Mouse (Mus musculus) lung, postnatal 4 days (tissue): ENCODE results near the gene Laptm5.
A peak's percentile ranks its signal among the peaks of the same experiment; 100 is the strongest.

Experiments
- DNase-seq, 2 experiments: peaks; one replicate each; pipeline ENCODE4 v3.0.0; 2021

The Laptm5 gene

DNA sequence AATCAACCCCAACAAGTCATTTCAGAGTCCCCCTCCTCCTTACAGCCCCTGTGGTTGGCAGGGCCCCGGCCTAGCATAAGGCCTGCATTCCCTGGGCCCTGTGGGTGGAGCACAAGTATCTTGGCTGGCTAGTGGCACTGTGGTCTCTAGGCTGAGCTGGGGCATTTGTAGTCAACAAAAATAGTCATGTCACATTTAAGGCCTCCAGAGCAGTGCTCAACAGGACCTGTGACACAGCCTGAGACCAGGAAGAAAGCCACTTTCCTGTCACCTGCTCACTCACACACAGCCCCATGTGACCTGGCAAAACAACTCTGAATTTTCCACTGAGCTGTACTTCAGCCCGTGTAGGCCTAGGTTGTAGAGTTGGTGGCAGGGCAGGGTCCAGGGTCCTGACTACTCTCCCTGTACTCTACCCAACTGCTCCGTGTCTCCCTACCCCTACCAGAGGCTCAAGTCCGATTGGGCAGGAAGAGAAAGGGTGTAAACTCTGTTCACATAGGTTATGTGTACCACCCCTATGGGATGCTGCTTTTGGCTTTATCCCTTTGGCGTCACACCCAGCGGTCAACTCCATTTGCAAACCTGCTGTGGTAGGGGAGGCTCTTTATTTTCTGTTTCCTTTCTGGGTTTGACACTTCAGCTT lies 13.0 kb upstream of the Laptm5 start:
- no peak for DNase-seq

DNA sequence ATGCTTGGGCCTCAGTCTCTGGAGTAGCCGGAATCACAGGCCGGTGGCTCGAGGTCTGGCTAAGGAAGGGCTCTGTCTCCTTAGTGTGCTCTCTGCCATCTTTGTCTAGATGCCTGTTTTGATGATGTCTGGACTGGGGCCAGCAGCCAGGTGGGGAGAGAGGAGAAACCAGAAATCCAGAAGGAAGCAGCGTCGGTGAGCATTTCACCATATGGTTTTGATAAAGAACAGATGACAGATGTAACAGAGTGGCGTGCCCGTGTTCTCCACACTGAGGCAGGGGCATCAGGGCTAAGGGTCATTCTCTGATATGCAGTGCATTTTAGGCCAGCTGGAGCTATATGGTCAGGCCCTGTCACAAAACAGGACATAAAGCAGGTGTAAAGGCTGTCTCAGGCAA lies 12.2 kb upstream of the Laptm5 start:
- no peak for DNase-seq

DNA sequence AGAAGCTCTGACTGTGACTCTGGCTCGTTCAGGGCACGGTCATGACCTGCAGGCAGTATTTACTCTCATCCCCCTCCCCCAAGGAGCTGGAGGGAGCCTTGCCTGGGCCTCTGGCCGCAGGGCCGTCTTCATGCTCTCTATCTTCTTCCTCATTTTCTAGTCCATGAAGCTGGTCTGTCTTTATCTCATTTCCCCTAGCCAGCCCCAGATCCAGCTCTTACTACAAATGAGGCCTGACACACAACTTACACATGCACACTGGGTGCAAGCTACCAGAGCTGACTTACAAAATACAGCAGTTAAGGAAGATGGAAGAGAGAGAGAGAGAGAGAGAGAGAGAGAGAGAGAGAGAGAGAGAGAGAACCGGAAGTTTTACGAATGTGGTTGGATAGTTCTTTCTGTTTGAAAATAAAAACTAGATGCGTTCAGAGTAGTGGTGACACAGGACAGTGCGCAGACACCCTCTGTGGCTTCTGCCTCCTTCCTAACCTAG lies 10.6 kb upstream of the Laptm5 start:
- DNase-seq = no peak

DNA sequence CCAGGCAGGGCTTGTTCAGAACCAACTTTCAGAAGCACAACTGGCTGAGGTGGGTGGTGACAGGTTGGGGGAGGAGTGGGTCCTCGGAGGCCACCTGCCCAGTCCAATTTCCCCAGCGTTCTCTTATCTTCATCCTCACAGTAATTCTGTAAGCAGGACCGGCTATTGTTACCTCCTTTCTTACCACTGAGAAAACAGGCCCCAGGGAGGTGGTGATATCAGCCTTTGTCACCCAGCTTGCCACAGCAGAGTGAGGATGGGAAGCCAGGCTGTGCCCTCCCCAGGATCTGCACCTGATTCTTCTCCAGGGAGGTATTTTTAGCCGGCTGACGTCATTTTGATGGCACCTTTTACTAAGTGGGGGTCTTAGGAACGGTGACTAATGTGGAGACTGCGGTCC lies 7.9 kb upstream of the Laptm5 start:
- no peak for DNase-seq

DNA sequence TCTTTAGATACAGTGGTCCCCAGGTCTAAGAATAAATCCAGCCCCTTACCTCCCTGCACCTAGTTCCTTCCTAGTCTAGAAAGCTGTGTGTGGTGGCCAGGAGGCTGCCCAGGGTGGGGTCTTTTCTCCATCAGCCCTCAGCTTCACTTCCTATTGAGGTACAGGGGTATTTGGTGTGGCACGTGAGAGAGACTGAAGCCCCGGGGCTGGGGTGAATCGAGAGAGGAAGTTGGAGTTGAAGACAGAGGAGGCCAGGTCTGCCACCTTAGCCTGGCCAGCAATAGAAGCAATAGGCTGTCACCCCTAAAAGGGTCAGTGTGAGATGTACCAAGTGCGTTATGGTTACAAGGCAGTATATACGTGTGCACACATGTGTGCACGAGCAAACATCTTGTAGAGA lies 7.0 kb upstream of the Laptm5 start:
- no peak for DNase-seq

DNA sequence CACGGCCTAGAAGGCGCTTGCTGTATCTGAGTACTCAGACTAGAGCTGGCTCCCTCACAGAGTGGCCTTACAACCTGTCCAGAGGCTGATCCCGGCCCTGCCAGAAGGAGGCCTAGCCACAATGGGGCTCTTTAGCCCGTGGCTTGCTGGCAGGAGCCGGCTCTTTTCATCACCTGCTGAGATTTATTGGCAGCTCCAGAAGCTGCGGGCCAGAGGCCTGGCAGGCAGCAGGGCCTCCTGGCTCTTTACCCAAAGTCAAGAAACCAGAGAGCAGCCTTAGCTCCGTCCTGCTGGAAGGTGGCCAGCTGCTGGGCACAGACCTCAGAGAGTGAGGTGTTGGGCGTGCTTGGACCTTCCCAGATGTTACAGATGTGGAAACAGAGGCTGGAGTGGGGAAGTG lies 6.6 kb upstream of the Laptm5 start:
- no peak for DNase-seq

DNA sequence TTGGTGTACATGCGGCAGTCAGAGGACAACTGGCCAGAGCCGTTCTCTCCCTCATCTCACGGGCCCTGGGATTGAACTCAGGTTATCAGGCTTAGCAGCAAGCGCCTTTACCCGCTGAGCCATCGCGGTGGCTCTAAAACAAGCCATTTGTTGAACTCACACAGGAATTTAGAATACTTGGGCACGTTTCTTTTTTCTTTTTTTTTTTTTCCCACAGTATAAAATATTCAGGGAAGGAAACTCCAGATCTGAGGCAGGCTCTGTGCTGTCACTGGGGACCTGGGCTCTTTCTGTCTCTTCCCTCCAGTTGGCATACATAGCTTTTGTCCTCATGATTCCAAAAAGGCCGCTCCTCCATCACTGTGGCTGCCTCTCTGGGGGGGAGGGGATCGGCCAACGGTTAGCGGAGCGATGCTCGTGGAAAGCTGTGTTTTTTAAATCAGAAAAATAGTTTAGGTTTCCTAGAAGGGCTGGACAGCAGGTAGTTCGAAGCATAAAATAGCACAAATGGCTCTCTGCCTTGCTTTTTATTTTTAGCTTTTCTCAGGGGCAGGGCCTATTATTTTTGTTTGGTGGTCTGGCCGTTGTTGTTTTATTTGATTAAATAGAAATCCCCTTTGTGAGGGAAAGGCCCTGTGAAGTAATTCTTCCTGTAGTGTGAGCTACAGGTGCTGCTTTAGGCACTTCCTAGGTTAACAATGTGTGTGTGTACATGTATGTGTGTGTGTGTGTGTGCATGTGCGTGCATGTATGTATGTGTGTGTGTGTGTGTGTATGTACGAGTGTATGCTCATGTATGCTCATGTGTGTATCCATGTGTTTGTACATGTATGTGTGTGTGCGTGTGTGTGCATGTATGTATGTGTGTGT lies 5.5 kb upstream of the Laptm5 start:
- no peak for DNase-seq

DNA sequence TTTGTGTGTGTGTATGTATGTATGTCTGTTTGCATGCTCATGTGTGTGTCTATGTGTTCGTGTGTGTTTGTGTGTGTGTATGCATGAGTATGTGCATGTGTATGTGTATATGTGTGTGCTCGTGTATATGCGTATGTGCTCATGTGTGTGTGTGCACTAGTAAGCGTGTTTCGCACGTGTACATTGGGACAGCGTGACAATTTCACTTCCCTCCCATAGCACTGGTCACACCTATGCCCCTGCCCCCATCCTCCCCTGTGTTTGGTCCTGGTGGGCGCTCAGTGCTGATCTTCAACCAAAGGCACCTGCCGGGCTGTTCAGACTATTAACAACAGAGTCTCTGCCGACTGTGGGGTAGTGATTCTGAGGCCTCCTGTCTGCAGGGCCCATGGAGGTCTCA lies 4.8 kb upstream of the Laptm5 start:
- no peak for DNase-seq

DNA sequence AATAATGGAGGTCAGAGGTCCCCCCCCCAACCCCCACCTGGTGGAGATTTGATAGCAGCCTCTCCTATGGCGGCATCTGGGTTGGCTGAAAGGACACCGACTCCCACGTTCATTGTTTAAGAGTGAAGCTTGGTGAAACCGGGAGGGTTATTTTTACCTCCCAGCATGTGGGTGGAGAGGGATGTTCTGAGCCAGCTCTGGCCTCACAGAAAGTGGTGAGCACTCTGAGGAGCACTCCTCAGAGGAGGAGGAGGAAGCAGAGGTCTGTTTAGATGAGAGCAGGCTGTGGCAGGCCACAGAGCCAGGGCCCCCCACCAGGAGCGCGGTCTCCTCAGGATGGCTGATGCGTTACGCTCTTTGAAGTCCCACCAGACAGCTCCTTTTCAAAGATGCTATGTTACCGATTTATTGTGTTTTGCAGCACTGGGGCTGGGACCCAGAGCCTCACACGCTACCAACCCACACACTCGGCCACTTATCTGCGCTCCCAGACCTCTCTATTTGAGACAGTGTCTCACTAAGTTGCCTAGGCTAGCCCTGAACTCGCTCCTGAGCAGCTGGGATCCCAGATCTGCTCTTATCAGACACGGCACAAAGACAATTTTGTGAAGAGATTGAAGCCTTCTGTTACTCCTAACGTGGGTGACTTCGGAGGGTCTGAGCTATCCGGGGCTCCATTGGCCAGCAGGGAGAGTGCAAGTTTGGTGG lies 3.6 kb upstream of the Laptm5 start:
- no peak for DNase-seq

DNA sequence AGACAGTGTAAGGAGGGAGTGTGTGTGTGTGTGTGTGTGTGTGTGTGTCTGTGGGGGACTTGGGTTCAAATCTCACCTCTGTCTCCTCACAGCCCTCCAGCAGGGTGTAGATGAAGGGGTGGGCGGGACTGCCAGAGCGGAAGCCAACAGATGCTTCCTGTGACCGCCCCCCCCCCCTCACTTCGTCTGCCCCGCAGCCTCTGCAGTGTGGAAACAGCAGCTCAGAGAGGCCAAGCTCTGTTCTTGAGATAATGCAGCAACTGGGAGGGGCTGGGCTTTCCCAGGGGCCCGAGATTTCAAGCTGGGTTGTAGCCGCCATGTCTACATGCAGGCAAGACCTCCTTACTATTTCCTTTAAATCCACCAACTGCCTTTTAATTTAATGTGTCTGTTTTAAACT lies 2.3 kb upstream of the Laptm5 start:
- no peak for DNase-seq

DNA sequence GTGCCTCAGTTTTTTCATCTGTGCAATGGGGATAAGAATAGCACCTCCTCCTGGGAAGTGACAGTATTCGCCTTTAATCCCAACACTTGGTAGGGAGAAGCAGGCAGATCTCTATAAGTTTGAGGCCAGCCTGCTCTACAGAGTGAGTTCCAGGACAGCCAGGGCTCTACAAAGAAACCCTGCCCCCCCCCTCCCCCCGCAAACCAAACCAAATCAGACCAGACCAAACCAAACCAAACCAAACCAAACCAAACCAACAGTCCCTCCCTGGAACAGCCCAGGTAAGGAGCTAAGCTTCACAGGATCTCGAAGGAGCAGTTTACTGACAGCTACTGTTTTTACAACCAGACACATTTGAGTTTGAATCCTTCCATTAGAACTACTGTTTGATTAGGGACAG lies 299 bp upstream of the Laptm5 start:
- no peak for DNase-seq

DNA sequence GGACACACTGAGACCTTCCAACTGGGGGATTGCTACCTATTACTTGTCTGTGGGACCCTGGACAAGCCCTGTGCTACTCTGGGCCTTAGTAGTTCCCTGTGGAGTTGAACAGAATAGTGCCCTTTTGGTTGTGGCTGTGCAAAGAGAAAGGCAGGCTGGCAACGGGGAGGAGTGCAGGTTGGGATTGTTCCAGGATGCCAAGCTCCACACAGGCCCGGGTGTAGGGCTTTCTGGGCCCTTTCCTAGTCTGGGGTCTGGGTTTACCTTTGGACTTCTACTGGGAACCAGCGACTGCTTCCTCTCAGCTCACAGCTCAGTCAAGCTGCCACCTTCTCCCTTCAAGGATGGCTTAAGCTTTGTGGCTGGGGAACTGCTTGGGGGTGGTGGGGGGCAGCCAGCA lies 586 bp downstream of the Laptm5 start:
- DNase-seq = no peak

DNA sequence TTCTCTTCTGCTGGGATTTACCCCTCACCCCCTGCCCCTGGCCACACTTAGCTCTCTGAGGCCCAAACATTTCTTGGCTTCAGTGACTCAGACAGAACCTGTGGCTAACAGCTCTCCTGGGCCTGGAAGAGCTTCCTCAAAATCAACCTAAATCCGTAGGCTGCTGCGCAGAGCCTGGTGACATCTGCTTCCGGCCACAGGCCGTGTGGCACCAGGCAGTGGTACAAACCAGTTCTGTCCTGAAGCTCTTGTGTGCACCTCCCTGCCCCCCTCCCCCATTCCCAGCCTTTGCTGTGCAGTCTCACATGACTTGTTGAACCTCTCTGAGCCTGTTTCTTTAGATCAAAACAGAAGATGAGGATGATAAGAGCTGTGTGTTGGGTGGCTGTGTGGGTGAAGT lies 1.1 kb downstream of the Laptm5 start:
- peak; percentile 59 to 72 for DNase-seq

DNA sequence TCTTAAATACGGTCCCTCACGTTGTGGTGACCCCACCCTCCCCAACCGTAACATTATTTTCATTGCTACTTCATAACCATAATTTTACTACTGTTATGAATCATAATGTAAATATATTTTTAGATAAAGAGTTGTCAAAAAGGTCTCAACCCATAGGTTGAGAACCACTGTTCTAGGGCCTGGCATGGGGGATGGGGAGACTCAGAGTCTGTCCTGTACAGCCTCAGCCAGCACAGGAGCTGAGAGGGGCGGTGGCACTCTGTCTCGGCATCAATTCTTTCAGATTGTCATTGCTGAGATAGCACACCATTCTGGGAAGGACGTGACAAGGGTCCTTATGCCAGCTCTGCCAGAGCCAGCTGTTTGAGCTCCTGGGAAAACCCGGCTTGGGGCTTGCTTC lies 1.6 kb downstream of the Laptm5 start:
- no peak for DNase-seq

DNA sequence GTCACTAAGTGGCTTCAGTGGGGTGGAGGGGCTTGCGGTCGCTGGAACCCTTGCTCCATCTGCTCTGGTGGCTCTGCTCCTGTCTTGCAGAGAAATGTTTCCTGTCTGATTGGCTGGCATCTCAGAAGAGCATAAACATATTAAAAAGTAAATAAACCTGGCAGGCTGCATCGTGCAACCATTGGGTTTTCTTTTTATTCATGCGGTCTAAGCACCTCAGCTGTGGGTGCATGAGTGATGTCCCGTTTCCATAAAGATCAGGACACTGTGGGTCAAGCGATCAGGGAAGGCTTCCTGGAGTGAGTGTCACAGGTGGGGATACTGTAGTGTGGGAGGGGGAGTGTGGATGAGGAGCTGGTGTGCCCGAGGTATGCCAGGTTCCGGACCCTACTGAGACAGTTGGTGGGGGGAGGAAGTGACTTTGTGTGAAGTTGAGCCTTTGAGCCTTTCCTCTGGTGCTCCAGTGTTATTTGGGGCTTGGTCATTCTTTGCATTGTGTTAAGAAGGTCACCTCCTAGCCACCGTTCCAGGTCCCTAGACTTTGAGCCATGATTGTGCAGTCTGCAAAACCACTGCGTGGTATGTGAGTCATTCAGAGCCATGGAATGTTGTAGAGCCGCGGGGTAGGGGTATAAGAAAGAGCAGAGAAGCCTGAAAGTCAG lies 2.2 kb downstream of the Laptm5 start:
- DNase-seq = no peak

DNA sequence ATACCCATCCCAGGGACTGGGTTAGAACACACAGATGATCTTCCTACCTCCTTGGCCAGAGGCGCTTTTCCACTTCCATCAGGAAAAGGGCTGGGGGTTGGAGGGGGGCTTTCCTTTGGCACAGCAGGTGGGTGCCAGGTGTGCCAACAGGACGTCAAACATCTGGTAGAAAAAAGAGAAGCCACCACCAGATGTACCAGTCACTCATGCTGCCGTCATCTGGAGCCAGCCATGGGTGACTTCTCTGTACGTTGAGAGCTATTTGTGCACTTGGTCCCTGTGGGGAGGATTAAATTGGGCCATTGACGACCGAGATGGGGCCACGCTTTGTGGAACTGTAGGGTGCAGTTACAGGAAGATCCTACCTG lies 2.7 kb downstream of the Laptm5 start:
- no peak for DNase-seq

DNA sequence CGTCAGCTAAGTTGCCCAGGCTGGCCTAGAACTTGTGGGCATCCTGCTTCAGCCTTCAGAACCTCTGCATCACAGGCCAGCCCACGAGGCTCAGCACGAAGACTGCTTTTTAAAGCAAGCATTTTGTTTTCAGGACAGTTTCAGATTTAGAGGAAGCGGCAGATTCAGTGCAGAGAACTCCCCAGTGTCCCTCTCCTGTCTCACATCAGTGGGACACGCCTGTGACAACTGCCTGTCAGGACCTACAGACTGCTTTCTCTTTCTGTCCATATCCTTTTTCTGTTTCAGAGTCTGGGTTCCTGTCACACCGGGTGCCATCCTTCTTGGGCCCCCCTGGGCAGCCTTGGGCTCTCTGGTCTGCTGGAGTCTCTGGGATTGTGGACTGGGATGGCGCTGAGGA lies 3.7 kb downstream of the Laptm5 start:
- DNase-seq = no peak

DNA sequence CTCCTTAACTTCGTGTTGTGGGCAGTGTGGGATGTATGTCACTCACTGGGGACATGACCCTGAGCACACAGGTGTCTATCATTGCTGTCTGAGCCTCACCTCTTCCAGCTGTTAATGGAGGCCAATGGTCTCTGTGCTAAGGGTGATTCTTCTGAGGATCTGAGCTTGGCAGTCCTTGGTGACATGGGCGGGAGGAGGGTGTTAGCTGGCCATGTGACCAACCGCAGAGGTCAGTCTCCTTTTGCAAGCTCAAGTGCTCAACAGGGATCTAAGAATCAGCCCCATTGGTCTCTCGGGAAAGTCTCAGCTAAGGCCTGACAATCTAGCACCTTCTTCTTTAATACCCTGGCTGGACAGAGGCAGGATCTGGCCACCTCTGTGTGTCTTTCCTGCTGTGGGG lies 4.6 kb downstream of the Laptm5 start:
- DNase-seq = peak in 1 of 2 experiments; percentile 33

DNA sequence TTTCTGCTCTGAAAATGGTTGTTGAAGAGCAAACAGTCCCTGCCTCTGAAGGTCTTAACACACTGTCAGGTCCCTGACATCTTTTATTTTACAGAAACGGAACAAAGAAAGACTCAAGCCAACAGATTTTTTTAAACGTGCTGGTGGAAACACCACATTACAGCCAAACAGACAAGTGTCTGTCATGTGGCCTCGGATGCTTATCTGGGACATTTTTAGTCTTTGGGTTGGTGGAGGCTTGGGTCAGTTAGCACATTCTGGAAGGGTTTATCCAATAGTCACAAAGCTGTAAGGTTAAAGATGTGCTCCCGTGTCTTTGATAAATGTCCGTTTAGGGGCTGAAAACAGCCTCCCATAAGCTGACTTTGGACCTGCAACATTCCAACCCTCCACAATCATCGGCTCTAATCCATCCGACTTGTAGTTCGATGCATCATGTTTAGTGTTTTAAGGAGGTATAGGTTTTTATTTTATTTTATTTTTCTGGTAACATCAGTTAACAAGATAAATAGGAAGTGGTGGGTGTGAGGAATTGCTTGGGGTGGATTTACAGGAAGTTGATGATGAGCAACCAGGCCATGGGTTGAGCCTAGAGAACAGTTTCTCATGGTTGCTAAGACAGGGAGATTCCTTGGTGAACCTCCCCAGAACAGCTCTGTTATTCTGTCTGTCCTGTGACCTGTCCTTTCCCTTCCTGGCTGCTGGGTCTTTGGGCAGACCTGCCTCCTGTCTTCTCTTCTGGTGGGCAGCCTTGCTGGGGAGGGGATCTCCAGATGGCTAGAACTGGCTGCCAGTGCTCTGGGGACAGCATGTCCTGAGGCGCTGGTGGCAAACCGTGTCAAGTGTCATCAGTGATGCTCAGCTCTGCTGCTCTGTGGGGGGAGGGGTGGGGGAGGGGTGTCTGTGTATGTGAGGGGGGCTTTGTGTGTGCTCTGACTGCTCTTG lies 6.2 kb downstream of the Laptm5 start:
- no peak for DNase-seq

DNA sequence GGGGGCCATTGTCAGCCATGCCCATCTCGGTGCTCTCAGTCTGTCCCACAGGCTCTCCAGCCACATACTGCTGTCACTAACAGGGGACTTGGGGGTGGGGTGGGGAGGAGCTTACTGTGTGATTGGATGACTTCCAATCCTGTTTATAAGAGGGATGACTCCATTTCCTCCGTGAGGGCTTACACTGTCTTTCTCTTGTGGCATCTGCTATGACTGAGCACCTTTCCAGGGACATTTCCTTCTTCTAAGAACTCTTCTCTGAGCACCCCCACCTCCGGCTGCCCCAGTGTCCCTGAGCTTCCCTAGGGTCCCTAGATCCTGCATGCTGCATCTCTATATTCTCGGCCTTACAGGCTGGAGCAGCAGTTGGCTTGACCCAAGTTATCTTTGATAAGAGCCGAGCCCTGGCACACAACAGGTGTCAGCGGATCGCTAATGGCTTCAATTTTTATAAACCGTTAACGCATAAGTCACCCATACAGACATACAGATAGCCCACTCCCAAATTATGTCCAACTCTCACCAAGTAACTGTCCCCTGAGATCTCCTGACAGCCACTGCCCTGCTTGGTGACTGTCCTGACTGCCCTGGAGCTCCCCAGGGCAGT lies 6.9 kb downstream of the Laptm5 start:
- no peak for DNase-seq

DNA sequence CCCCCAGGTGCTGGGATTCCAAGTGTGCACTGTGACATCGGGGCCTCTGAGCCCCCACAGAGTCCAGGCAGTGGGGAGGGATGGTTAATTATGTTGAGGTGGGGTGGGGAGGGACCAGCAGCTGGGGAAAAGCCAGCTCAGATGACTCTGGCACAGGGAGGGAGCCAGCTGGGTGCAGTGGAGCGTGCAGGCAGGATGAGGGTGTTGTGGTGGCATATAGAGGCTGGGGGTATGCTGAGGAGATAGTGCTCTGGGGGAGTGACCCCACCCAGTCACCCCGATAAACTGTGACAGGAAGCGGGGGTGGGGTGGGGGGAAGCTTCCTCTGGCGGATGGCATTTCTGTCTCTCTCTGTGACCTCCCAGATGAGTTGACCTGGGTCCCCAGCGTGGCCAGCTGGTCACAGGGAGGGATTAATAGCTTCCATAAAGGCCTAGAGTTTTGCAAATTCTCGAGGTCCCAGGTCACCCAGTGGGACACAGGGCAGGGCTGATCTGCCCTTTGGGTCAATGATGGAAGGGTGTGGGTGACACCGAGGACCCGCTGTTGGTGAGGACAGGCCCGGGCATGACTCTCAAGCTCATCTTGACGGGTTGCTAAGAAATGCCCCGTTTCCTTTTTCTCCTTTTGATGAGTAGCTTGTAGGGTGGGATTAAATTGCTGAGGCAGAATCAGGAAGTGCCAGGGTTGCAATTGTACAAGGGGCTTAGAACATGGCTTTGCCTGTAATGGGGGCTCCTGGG lies 8.2 kb downstream of the Laptm5 start:
- peak in 1 of 2 experiments; percentile 47 for DNase-seq
